Mouse (Mus musculus): ENCODE measurements around the gene Slc16a9. TPM values are rescaled to one million over a fixed set of nuclear protein-coding genes. Genes with fewer than 3 reads are reported as not detected.

Slc16a9 gene
- polyA plus RNA-seq, 2 experiments: 2.6 to 3.3 TPM

DNA sequence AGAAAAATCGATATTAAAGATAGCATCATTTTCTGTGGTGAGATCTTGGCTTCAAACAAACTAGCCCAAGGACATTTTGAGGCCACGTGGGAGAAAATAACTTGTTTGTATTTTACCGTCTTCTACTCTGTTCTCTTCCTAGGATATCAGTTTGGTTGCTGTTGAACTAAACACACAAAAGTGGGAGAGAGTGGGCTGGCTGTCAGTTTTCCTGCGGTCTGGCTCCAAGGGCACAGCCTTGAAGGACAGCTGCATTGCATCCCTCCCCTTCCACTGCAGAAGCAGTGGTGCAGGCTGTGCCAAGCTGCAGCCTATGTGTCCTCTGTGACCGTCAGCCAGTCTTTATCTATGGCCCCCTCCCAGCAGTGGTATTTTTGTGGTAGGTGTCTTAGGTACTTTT, 54.8 kb downstream of the Slc16a9 start:
- no peak overlapping the region for H3K4me3 ChIP-seq (replicated peaks; ENCODE audit: low read length)
- H3K27ac ChIP-seq (replicated peaks; ENCODE audit: low read depth, low read length): no peak overlapping the region
- no peaks in the 10 kb centered on the region for H3K4me1 ChIP-seq (ENCODE audit: control insufficient read depth, insufficient read depth, low read length)
- WGBS: 70% methylated on average over 5 of the region's 5 CpGs
- no peak overlapping the region for H3K4me2 ChIP-seq (replicated peaks; ENCODE audit: low read depth, low read length, severe bottlenecking)
- no peak for TF ChIP-seq POLR2A (IDR thresholded peaks at IDR 0.05; ENCODE audit: borderline replicate concordance, extremely low read depth, insufficient read depth, insufficient read length)
- no peak for DNase-seq (ENCODE audit: low spot score)
- ATAC-seq (ENCODE audit: low FRiP score, low read depth): no peak
- H3K27me3 ChIP-seq (ENCODE audit: control insufficient read depth, insufficient read depth, low read length): no peaks in the 10 kb centered on the region
- H3K9me3 ChIP-seq (ENCODE audit: control insufficient read depth, low read length): no peaks in the 10 kb centered on the region
- H3K36me3 ChIP-seq (ENCODE audit: control insufficient read depth, insufficient read depth, low read length): no peaks in the 10 kb centered on the region
- H3K9ac ChIP-seq (ENCODE audit: low read depth, low read length, severe bottlenecking): no peak overlapping the region

DNA sequence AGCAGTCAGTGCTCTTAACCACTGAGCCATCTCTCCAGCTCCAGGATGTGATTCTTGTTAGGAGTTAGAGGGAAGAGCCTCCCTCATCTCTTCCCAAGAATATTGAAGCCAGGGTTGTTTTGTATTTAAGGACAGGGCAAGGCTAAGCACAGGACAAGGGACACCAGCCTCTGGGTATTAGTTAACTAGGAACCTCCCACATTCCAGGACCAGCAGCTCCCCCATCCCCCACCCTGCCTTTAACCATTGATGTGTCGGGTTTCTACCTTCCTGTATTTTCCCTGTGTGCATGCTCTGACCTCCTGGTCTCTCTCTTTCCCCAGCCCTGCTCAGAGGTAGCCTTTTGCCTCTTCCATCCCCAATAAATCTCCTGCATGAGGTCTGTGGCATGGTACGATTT, 56.3 kb downstream of the Slc16a9 start:
- no peak for TF ChIP-seq POLR2A (IDR thresholded peaks at IDR 0.05; ENCODE audit: borderline replicate concordance, extremely low read depth, insufficient read depth, insufficient read length)
- ATAC-seq (ENCODE audit: low FRiP score, low read depth) (no peak), DNase-seq (ENCODE audit: low spot score) (no peak)
- Histone ChIP-seq H3K4me1 (ENCODE audit: control insufficient read depth, insufficient read depth, low read length) (no peaks in the 10 kb centered on the region), H3K27ac (replicated peaks; ENCODE audit: low read depth, low read length) (no peak overlapping the region), H3K9ac (ENCODE audit: low read depth, low read length, severe bottlenecking) (no peak overlapping the region), H3K9me3 (ENCODE audit: control insufficient read depth, low read length) (no peaks in the 10 kb centered on the region), H3K27me3 (ENCODE audit: control insufficient read depth, insufficient read depth, low read length) (no peaks in the 10 kb centered on the region), H3K36me3 (ENCODE audit: control insufficient read depth, insufficient read depth, low read length) (no peaks in the 10 kb centered on the region), H3K4me2 (replicated peaks; ENCODE audit: low read depth, low read length, severe bottlenecking) (no peak overlapping the region), H3K4me3 (replicated peaks; ENCODE audit: low read length) (no peak overlapping the region)
- 18% methylated on average over 2 of the region's 2 CpGs for WGBS

DNA sequence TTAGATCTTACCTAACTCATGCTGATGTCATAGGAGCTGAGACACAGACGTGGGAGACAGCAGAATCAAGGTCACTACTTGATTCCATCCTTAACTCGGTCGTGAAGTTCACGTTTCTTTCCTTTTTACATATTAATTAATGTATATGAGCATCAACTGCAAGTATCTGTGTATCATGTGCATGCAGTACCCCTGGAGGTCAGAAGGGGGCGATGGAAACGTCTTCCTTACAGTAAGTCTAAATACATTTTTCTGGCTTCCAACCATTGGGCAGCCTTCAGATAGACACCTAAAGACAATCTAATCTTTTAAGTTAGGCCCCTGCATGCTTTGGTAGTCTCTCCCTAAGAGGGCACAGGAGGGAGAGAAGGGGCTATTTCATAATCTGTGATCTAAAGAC, 58.3 kb downstream of the Slc16a9 start:
- Histone ChIP-seq H3K4me3 (replicated peaks; ENCODE audit: low read length) (no peak overlapping the region), H3K4me1 (ENCODE audit: control insufficient read depth, insufficient read depth, low read length) (no peaks in the 10 kb centered on the region), H3K4me2 (replicated peaks; ENCODE audit: low read depth, low read length, severe bottlenecking) (no peak overlapping the region), H3K36me3 (ENCODE audit: control insufficient read depth, insufficient read depth, low read length) (no peaks in the 10 kb centered on the region), H3K9ac (ENCODE audit: low read depth, low read length, severe bottlenecking) (no peak overlapping the region), H3K27ac (replicated peaks; ENCODE audit: low read depth, low read length) (no peak overlapping the region), H3K27me3 (ENCODE audit: control insufficient read depth, insufficient read depth, low read length) (no peaks in the 10 kb centered on the region), H3K9me3 (ENCODE audit: control insufficient read depth, low read length) (no peaks in the 10 kb centered on the region)
- no peak for TF ChIP-seq POLR2A (IDR thresholded peaks at IDR 0.05; ENCODE audit: borderline replicate concordance, extremely low read depth, insufficient read depth, insufficient read length)
- no peak for DNase-seq (ENCODE audit: low spot score)
- no peak for ATAC-seq (ENCODE audit: low FRiP score, low read depth)
- 82% methylated on average over 6 of the region's 6 CpGs for WGBS

DNA sequence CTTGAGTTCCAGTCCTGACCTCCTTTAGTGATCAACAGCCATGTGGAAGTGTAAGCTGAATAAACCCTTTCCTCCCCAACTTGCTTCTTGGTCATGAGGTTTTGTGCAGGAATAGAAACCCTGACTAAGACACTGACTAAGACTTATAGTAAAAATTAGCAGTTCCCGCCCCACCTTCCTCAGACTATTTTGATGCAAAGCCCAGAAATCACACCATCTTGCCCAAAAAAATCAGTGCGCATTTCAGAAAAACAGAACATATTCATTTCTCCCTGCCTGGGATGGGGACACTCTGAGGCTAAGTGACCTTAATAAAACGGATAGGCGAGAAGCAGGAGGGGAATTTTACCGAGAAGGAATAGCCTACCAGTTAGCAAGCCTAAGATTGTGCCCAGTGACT, 60.8 kb downstream of the Slc16a9 start:
- H3K36me3 ChIP-seq (ENCODE audit: control insufficient read depth, insufficient read depth, low read length): no peaks in the 10 kb centered on the region
- DNase-seq (ENCODE audit: low spot score) (no peak), ATAC-seq (ENCODE audit: low FRiP score, low read depth) (no peak)
- no peak for TF ChIP-seq POLR2A (IDR thresholded peaks at IDR 0.05; ENCODE audit: borderline replicate concordance, extremely low read depth, insufficient read depth, insufficient read length)
- H3K9ac ChIP-seq (ENCODE audit: low read depth, low read length, severe bottlenecking): no peak overlapping the region
- H3K27me3 ChIP-seq (ENCODE audit: control insufficient read depth, insufficient read depth, low read length): no peaks in the 10 kb centered on the region
- H3K4me1 ChIP-seq (ENCODE audit: control insufficient read depth, insufficient read depth, low read length): no peaks in the 10 kb centered on the region
- H3K4me3 ChIP-seq (replicated peaks; ENCODE audit: low read length): no peak overlapping the region
- H3K27ac ChIP-seq (replicated peaks; ENCODE audit: low read depth, low read length): no peak overlapping the region
- 78% methylated on average over 5 of the region's 5 CpGs for WGBS
- no peaks in the 10 kb centered on the region for H3K9me3 ChIP-seq (ENCODE audit: control insufficient read depth, low read length)
- H3K4me2 ChIP-seq (replicated peaks; ENCODE audit: low read depth, low read length, severe bottlenecking): no peak overlapping the region

DNA sequence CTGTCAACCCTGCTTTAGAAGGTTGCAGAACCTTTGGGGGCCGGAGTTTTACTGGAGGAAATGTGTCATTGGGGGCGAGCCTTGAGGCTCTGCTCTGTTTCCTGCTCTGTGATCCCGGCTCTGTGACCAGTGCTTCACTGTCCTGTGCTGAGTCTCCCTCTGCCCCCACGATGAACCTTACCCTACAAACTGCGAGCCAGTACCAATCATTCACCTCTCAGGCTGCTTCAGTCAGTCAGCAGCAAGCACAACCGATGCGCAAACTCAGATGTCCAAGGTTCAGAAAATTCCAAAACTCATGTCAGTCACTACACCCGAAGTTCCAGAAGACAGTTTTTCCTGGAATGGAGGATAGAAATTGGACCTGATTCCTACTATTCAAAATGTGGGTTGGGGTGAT, 64.5 kb downstream of the Slc16a9 start:
- no peak overlapping the region for H3K9ac ChIP-seq (ENCODE audit: low read depth, low read length, severe bottlenecking)
- ATAC-seq (ENCODE audit: low FRiP score, low read depth) (no peak), DNase-seq (ENCODE audit: low spot score) (no peak)
- 86% methylated on average over 8 of the region's 8 CpGs for WGBS
- no peaks in the 10 kb centered on the region for H3K4me1 ChIP-seq (ENCODE audit: control insufficient read depth, insufficient read depth, low read length)
- no peaks in the 10 kb centered on the region for H3K9me3 ChIP-seq (ENCODE audit: control insufficient read depth, low read length)
- no peak overlapping the region for H3K27ac ChIP-seq (replicated peaks; ENCODE audit: low read depth, low read length)
- no peak overlapping the region for H3K4me3 ChIP-seq (replicated peaks; ENCODE audit: low read length)
- H3K27me3 ChIP-seq (ENCODE audit: control insufficient read depth, insufficient read depth, low read length): no peaks in the 10 kb centered on the region
- H3K4me2 ChIP-seq (replicated peaks; ENCODE audit: low read depth, low read length, severe bottlenecking): no peak overlapping the region
- no peaks in the 10 kb centered on the region for H3K36me3 ChIP-seq (ENCODE audit: control insufficient read depth, insufficient read depth, low read length)
- no peak for TF ChIP-seq POLR2A (IDR thresholded peaks at IDR 0.05; ENCODE audit: borderline replicate concordance, extremely low read depth, insufficient read depth, insufficient read length)

DNA sequence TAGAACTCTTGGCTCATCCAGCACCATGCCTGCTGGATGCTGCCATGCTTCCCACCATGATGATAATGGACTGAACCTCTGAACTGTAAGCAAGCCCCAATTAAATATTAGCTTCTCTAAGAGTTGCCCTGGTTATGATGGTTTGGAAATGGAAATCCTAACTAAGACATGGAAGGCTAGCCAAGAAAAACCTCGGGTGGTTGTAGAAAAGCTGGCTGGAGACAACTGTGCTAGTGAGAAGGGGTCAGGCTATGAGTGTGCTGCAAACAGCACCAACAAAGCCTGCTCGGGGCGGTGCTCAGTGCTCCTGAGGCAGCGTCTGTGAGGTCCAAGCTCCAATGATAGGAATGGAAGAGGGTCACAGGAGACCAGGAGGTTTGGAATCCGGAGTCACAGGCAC, 65.7 kb downstream of the Slc16a9 start:
- H3K9ac ChIP-seq (ENCODE audit: low read depth, low read length, severe bottlenecking): no peak overlapping the region
- no peak overlapping the region for H3K4me3 ChIP-seq (replicated peaks; ENCODE audit: low read length)
- no peaks in the 10 kb centered on the region for H3K27me3 ChIP-seq (ENCODE audit: control insufficient read depth, insufficient read depth, low read length)
- no peaks in the 10 kb centered on the region for H3K9me3 ChIP-seq (ENCODE audit: control insufficient read depth, low read length)
- no peak overlapping the region for H3K27ac ChIP-seq (replicated peaks; ENCODE audit: low read depth, low read length)
- H3K4me2 ChIP-seq (replicated peaks; ENCODE audit: low read depth, low read length, severe bottlenecking): no peak overlapping the region
- no peaks in the 10 kb centered on the region for H3K4me1 ChIP-seq (ENCODE audit: control insufficient read depth, insufficient read depth, low read length)
- no peak for DNase-seq (ENCODE audit: low spot score)
- 76% methylated on average over 5 of the region's 5 CpGs for WGBS
- no peak for TF ChIP-seq POLR2A (IDR thresholded peaks at IDR 0.05; ENCODE audit: borderline replicate concordance, extremely low read depth, insufficient read depth, insufficient read length)
- ATAC-seq (ENCODE audit: low FRiP score, low read depth): no peak
- no peaks in the 10 kb centered on the region for H3K36me3 ChIP-seq (ENCODE audit: control insufficient read depth, insufficient read depth, low read length)
